Mouse (Mus musculus) ES-CJ7 (cell line): Measurements from ENCODE around the gene Gabrr3.
"Not testable (repeated sequence)": the region's sequence is repeated elsewhere in the genome, so short reads cannot be mapped to it uniquely, and the experiment has no call there.

ENCODE experiments used
- DNase-seq: peaks from one replicate; pipeline ENCODE4 v3.0.0; 2011; ENCODE audit warnings: low read depth, low spot score

Gene Gabrr3

DNA sequence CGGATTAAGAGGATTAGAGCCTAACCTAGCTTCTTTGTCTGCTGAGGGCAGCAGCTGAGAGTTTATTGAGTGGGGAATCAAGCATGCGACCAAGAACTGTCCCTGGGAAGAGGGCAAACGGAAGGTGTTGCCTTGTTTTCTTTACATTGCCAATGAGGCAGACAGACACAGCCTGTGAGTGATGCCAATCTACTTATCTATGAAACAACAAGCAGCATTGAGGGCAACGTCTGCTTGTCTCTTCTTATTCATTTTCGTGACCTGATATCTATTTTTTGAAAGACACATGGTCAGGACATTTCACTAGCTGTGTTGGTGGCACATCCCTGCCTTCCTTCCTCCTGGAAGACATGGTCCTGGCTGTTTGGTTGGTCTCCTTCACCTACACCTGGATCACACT, at the start of gene Gabrr3:
TSS of gene Gabrr3 (plus strand) at position 301 of the 400 bp plus-strand sequence.
- DNase-seq: no peak

DNA sequence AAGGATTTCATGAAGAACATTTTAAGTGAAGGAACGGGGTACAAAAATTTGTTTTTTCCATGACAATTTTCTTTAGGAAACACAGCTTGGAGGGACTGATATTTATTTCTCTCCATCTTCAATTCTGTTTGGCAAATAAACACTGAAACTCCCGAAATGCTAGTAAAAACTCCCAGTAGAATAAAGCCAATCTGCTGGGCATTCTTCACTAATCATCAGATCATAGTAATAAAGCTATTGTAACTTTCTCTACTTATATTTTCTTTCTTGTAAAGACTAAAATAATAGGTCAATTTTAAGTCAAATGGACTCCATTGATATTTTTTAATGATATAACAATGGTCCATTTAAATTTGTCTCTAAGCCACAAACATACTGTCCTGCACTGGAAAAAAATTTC, 43.2 kb upstream of the Gabrr3 start, which contains the start of gene Olfr209:
TSS of gene Olfr209 (minus strand) at position 101 of the 400 bp plus-strand sequence.
- DNase-seq: no peak

DNA sequence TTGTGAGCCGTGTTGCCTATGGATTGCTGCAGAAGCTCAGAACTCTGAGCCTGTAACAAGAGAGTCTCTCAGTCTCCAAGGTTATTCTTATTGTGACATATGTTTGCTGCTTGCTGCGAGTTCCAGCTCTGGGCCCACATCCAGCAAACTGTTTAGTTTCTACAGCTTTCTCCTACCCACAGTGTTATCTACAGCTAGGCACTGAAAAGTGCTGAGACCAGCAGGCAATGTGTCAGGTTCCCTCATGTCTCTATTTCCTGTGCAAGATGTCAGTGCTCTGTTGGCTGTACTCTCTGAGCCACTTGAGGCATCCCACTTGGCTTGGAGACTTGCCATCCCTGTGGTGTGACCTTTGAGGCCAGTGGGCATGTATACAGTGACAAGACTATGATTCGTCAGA, 13.8 kb upstream of the Gabrr3 start:
- DNase-seq: no peak

DNA sequence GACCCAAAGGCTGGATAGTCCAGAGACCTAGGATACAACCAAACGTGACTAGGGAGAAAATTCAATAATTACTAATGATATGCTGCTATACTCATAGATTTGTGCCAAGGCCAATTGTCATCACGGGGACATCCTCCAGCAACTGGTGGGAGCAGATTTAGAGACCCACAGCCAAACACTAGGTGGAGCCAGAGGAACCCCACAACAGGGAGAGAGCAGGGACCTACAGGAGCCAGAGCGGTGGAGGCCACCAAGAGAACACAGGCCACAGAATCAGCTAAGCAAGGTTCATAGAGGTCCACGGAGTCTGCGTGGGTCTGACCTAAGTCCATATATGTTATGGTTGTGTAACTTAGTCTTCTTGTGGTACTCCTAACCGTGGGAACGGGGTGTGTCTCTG, 6.0 kb upstream of the Gabrr3 start:
- DNase-seq: peak; percentile 32

DNA sequence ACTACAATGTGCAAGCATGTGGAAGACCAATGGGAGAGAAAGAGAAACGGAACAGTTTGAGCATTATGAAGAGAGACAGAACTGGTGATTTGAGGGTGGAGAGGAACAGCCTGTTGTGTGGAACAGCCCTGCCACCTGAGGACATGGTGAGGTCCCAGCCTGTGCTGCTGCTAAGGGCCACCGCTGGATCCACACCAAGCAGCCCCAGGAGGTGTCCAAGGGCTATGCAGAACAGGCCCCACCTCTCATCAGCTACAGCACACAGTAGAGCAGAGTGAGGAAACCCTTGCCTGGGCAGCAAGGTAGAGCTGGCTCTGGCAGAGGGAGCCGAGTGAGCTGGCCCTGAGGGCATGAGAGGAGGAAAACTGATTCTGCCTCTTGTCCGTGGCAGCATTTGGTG, 5.1 kb upstream of the Gabrr3 start:
- DNase-seq: no peak

DNA sequence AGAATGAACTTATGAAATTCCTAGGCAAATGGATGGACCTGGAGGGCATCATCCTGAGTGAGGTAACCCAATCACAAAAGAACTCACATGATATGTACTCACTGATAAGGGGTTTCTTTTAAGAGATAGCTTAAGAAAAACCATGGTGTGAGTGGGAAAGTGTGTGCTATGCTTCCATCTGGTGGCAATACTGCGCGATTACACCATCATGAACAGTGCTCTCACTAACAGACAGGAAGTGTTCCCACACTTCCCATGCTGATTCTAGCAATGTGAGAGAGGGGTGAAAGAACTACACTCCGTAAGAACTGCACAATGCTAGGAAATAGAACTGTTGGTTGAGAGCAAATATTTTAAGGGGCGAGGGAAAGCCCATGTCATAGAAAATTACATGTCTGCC, 3.4 kb upstream of the Gabrr3 start:
- DNase-seq: peak; percentile 61

- no peak for DNase-seq
These were observed 2.3 kb upstream of the Gabrr3 start for GRCm38 (mm10) chr16:59404798-59405197.

DNA sequence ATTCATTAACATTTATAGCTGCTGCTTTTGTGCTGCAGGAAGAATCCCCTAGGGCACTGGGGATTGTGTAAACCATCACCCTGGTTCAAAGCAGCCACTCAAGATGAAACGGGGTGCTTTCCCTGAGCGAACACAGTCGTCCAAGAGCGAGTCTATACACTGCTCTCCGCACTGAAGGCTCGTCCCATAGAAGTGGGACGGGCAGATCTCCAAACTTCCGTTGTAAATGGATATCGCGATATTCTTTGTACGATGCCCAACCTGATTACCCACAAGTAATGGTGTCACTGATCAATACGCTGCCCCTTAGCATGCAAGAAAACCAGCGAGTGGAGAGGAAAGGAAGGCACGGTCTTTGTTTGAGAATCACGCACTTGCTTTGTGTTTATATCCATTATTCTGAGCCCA, 2.2 kb downstream of the Gabrr3 start:
- DNase-seq: no peak

DNA sequence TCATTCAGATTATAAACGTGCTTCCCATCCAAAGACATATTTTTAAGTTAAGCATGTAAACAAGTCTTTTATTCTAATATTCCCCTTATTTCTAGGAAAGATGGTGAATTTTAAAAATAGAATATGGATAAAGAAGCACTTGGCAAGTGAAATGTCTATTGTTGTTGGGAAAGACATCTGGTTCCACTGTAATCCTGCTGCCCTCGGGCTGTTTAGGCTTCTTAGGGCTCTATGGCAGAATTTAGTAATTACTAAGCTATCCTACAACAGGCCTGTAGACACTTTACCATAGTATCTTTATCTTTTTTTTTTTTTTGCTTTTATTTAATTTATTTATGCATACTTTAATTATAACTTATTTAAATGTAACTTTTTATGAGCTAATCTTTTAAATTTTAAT, 2.7 kb downstream of the Gabrr3 start:
- DNase-seq: no peak

- no peak for DNase-seq
These were observed 6.3 kb downstream of the Gabrr3 start for GRCm38 (mm10) chr16:59413475-59413874.

GRCm38 (mm10) chr16:59420237-59420866, 13.2 kb downstream of the Gabrr3 start:
- DNase-seq: no peak

- DNase-seq: peak; percentile 65
These were observed 13.7 kb downstream of the Gabrr3 start for GRCm38 (mm10) chr16:59420867-59421251.

- DNase-seq: no peak
These were observed 14.6 kb downstream of the Gabrr3 start for GRCm38 (mm10) chr16:59421571-59422345.

- DNase-seq: no peak
These were observed 20.8 kb downstream of the Gabrr3 start for GRCm38 (mm10) chr16:59427960-59428359.

DNA sequence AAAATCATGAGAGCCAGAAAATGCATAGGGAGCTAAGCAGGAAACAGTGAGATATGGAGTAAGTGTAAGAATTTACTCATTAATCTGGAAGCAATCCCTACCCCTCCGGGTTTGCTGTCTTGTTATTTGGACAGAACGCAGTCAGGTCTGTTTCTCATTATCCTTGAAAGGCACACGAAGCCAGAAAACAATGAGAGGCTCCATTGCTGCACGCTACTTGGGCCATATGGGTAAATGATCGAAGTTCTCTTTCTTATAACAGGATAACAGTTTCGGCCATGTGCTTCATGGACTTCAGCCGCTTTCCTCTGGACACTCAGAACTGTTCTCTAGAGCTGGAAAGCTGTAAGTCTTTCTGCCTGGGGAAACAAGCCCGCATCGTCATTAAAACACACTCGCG, 26.0 kb downstream of the Gabrr3 start:
- DNase-seq: no peak

- no peak for DNase-seq
These were observed 37.9 kb downstream of the Gabrr3 start for GRCm38 (mm10) chr16:59444880-59445559.

GRCm38 (mm10) chr16:59448181-59448580, 41.0 kb downstream of the Gabrr3 start:
- no peak for DNase-seq

- DNase-seq: peak; percentile 35
These were observed 42.0 kb downstream of the Gabrr3 start for GRCm38 (mm10) chr16:59449092-59449491.

GRCm38 (mm10) chr16:59451813-59452212, 44.7 kb downstream of the Gabrr3 start:
- no peak for DNase-seq

DNA sequence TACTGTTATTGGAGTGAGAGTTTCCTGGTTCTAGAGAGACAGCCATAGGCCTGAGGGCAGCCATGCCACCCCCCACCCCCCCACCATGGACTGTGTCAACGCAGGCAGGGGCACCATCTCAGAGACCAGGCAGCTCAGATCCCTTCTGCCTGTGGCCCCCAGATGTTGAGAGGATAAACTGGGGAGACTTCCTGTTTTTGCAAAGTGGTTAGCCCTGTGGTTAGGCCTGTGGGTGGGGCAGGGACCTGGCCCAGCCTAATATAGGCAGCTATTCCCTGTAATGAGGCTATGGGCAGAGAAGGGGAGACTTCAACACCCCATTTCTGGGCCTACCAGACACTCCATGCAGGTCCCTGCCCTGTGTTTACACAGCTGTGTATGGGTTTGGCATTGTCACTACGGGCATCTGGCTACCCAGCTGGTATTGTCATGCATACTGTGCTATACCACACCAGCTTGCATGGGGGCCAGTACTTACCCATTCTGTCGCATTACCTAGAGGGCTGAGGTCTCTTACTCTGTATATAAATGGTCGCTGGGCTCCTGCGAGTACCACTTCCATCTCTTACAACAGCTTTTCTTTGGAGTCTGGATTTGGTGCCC, 52.2 kb downstream of the Gabrr3 start:
- not testable (repeated sequence) for DNase-seq

GRCm38 (mm10) chr16:59463567-59463966, 56.4 kb downstream of the Gabrr3 start:
- no peak for DNase-seq

- DNase-seq: no peak
These were observed 56.8 kb downstream of the Gabrr3 start for GRCm38 (mm10) chr16:59463973-59464372.
